Mouse (Mus musculus): Measurements from ENCODE around the gene Atp8a2. TPM values are rescaled to one million over a fixed set of nuclear protein-coding genes. Genes with fewer than 3 reads are reported as not detected.
"Not testable (repeated sequence)": the region's sequence is repeated elsewhere in the genome, so short reads cannot be mapped to it uniquely, and the experiment has no call there.

The Atp8a2 gene
- total and polyA plus RNA-seq, 3 experiments: 1.8 to 4.3 (median 3.1) TPM

DNA sequence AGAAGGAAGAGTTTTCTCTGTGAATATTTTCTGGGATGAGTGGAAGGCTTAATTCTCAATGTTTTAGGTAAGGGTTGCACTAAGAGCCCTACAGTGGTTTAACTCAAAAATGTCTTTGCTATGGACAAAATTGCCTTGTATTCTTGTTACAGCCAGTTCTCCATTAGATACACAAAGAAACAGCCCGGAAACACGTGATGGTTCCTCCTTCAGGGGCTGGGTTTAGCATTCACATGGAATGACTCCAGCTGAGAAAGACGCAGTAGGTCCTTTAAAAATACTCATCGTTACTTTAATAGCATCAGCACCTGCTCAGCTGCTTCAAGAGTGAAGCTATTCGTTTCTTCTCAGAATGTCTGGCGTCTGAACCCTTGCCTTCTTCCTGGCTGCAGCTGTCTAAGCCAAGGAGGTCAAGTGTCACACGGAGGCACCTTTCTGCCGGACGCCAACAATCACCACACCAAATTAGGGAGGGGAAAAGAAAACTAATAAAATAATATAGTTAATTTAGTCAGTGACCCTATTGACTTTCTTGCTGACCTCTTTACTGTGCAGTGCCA lies 572.6 kb downstream of the Atp8a2 start:
- no peak overlapping the region for H3K4me3 ChIP-seq
- intact Hi-C loops (cut with DNase I): no loop called here
- 54% methylated on average over 9 of the region's 9 CpGs for WGBS

GRCm38 (mm10) chr14:59616802-59617201 lies 580.2 kb downstream of the Atp8a2 start:
- WGBS: 81% methylated on average over 7 of the region's 7 CpGs
- H3K27ac ChIP-seq: no peak overlapping the region
- H3K27me3 ChIP-seq (ENCODE audit: control insufficient read depth, insufficient read depth, low read length): no peaks in the 10 kb centered on the region
- no peaks in the 10 kb centered on the region for H3K36me3 ChIP-seq (ENCODE audit: control insufficient read depth, insufficient read depth, low read length)
- H3K4me3 ChIP-seq: no peak overlapping the region
- H3K79me2 ChIP-seq (replicated peaks; ENCODE audit: control insufficient read depth, insufficient read depth, low read length): no peaks in the 10 kb centered on the region
- intact Hi-C loops (cut with DNase I): no loop called here
- H3K4me1 ChIP-seq (ENCODE audit: control insufficient read depth, insufficient read depth, low read length): no peaks in the 10 kb centered on the region
- DNase-seq: no peak
- no peak overlapping the region for H3K9ac ChIP-seq (ENCODE audit: low read depth, low read length)
- TF ChIP-seq EP300 (IDR thresholded peaks at IDR 0.05; ENCODE audit: insufficient read depth, low read depth, low read length) (no peak), POLR2A (IDR thresholded peaks at IDR 0.05; ENCODE audit: insufficient read depth, low read depth, low read length) (no peak), CTCF (IDR thresholded peaks at IDR 0.05) (no peak)

More for the DNA sequence above, 572.6 kb downstream of the Atp8a2 start:
- Histone ChIP-seq H3K27me3 (ENCODE audit: control insufficient read depth, insufficient read depth, low read length) (no peaks in the 10 kb centered on the region; the same call in 1 of the 2 replicates), H3K9ac (ENCODE audit: low read depth, low read length) (no peak overlapping the region), H3K79me2 (replicated peaks; ENCODE audit: control insufficient read depth, insufficient read depth, low read length) (no peaks in the 10 kb centered on the region), H3K27ac (no peak overlapping the region), H3K36me3 (ENCODE audit: control insufficient read depth, insufficient read depth, low read length) (no peaks in the 10 kb centered on the region), H3K4me1 (ENCODE audit: control insufficient read depth, insufficient read depth, low read length) (no peaks in the 10 kb centered on the region)
- TF ChIP-seq CTCF (IDR thresholded peaks at IDR 0.05) (no peak), EP300 (IDR thresholded peaks at IDR 0.05; ENCODE audit: insufficient read depth, low read depth, low read length) (no peak), POLR2A (IDR thresholded peaks at IDR 0.05; ENCODE audit: insufficient read depth, low read depth, low read length) (no peak)
- DNase-seq: no peak

DNA sequence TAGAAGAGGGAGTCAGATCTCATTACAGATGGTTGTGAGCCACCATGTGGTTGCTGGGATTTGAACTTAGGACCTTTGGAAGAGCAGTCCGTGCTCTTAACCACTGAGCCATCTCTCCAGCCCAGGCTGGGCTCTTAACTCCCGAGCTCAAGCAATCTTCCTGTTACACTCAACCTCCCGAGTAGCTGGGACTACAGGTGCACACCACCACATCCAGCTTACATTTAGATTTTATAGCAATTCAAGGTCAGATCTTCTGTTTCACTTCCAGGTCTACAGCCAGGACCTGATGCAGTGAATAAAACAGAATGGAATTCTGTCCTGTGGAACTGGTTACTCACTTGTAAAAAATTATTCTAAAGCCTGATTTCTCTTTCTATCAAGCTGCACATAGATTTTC lies 582.8 kb downstream of the Atp8a2 start:
- H3K4me1 ChIP-seq (ENCODE audit: control insufficient read depth, insufficient read depth, low read length); H3K36me3 ChIP-seq (ENCODE audit: control insufficient read depth, insufficient read depth, low read length); H3K79me2 ChIP-seq (replicated peaks; ENCODE audit: control insufficient read depth, insufficient read depth, low read length); H3K27ac ChIP-seq; H3K9ac ChIP-seq (ENCODE audit: low read depth, low read length); DNase-seq; intact Hi-C loops (cut with DNase I); H3K4me3 ChIP-seq; H3K27me3 ChIP-seq (ENCODE audit: control insufficient read depth, insufficient read depth, low read length): not testable (repeated sequence)
- WGBS: 76% methylated on average over 3 of the region's 3 CpGs

- Histone ChIP-seq H3K4me1 (ENCODE audit: control insufficient read depth, insufficient read depth, low read length) (no peaks in the 10 kb centered on the region), H3K79me2 (replicated peaks; ENCODE audit: control insufficient read depth, insufficient read depth, low read length) (no peaks in the 10 kb centered on the region), H3K27me3 (ENCODE audit: control insufficient read depth, insufficient read depth, low read length) (no peaks in the 10 kb centered on the region), H3K9ac (ENCODE audit: low read depth, low read length) (no peak overlapping the region), H3K36me3 (ENCODE audit: control insufficient read depth, insufficient read depth, low read length) (no peaks in the 10 kb centered on the region), H3K27ac (no peak overlapping the region), H3K4me3 (no peak overlapping the region)
- peak; percentile 82 for TF ChIP-seq CTCF (IDR thresholded peaks at IDR 0.05)
- TF ChIP-seq POLR2A (IDR thresholded peaks at IDR 0.05; ENCODE audit: insufficient read depth, low read depth, low read length): no peak
- 52% methylated on average over 14 of the region's 14 CpGs for WGBS
- DNase-seq: peak; percentile 31 to 65
- intact Hi-C loops (cut with DNase I): loop anchor here (1.0 to 2.0 kb wide), 2 partner anchors 330 to 404 kb away; no protein-coding TSS in a partner anchor
Observed at GRCm38 (mm10) chr14:59612920-59613625, 583.9 kb downstream of the Atp8a2 start.

DNA sequence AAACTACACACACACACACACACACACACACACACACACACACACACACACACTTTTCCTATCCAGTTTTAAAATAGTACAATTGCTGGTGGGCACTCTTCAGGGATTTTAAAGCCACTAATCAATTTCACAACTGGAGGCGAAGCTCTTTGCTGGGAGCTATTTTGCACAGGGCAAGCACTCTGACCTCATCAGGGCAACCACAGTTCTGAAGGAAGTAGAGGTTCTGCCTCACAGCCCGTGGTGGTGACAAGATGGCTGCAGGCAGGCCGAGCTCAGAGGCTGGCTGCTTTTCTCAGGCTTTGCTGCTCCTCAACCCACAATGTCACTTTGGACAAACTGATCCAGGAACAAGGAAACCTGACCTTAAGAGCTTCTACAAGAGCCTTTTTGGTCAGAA lies 590.0 kb downstream of the Atp8a2 start:
- H3K27ac ChIP-seq: no peak overlapping the region
- no peaks in the 10 kb centered on the region for H3K4me1 ChIP-seq (ENCODE audit: control insufficient read depth, insufficient read depth, low read length)
- H3K4me3 ChIP-seq: no peak overlapping the region
- peaks cover 2% of the 10 kb centered on the region; the same call in 1 of the 2 replicates for H3K27me3 ChIP-seq (ENCODE audit: control insufficient read depth, insufficient read depth, low read length)
- TF ChIP-seq CTCF (IDR thresholded peaks at IDR 0.05) (no peak), EP300 (IDR thresholded peaks at IDR 0.05; ENCODE audit: insufficient read depth, low read depth, low read length) (no peak), POLR2A (IDR thresholded peaks at IDR 0.05; ENCODE audit: insufficient read depth, low read depth, low read length) (no peak)
- WGBS: 48% methylated on average over 3 of the region's 3 CpGs
- no peak for DNase-seq
- intact Hi-C loops (cut with DNase I): no loop called here
- H3K9ac ChIP-seq (ENCODE audit: low read depth, low read length): no peak overlapping the region
- H3K36me3 ChIP-seq (ENCODE audit: control insufficient read depth, insufficient read depth, low read length): no peaks in the 10 kb centered on the region
- no peaks in the 10 kb centered on the region for H3K79me2 ChIP-seq (replicated peaks; ENCODE audit: control insufficient read depth, insufficient read depth, low read length)

DNA sequence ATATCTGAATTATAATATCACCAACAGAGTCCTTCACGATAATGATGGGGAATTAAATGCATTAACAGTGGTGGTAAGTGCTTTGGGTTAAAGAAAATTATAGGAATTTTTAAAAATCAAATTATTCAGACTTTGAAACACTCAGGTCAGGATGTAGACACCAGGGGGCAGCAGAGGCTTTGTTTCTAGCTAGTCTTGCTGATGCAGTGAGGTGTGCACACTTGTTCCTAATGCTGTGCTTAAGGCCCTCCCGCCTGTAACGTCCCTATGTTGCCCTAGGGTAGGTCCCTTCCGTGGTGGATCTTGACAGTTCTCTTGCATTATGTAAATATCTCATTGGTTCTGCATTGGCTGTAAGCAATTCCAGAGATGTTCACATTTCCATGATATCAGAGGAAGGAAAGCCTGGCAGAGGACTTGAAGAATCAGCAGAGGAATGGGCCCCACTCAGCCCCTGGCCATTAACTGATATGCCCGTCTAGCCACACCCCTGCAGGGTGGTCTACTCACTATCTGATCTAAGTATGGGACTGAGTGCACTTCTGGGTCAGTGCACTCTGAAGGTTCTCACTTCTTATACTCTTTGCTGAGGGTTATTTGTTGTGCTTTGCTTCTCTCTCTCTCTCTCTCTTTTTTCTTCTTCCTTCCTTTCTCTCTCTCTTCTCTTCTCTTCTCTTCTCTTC lies 591.2 kb downstream of the Atp8a2 start:
- WGBS: 20% methylated on average over 5 of the region's 5 CpGs

More for the DNA sequence above, 591.2 kb downstream of the Atp8a2 start:
- Histone ChIP-seq H3K4me3 (no peak overlapping the region), H3K36me3 (ENCODE audit: control insufficient read depth, insufficient read depth, low read length) (no peaks in the 10 kb centered on the region), H3K27me3 (ENCODE audit: control insufficient read depth, insufficient read depth, low read length) (peaks cover 2% of the 10 kb centered on the region; the same call in 1 of the 2 replicates), H3K4me1 (ENCODE audit: control insufficient read depth, insufficient read depth, low read length) (no peaks in the 10 kb centered on the region), H3K27ac (no peak overlapping the region), H3K9ac (ENCODE audit: low read depth, low read length) (no peak overlapping the region), H3K79me2 (replicated peaks; ENCODE audit: control insufficient read depth, insufficient read depth, low read length) (no peaks in the 10 kb centered on the region)
- TF ChIP-seq CTCF (IDR thresholded peaks at IDR 0.05) (peak; percentile 84), EP300 (IDR thresholded peaks at IDR 0.05; ENCODE audit: insufficient read depth, low read depth, low read length) (no peak)
- intact Hi-C loops (cut with DNase I): loop anchor here (1.0 to 2.0 kb wide), 2 partner anchors 337 to 410 kb away; no protein-coding TSS in a partner anchor
- peak; percentile 50 to 67 for DNase-seq
